Mouse (Mus musculus) right cerebral cortex, adult 2 months (tissue): ENCODE data around the gene Sort1.
A peak's percentile ranks its signal among the peaks of the same experiment; 100 is the strongest.

ENCODE experiments used
- DNase-seq, 2 experiments: peaks; one replicate each; pipeline ENCODE4 v3.0.0; 2021 to 2022; ENCODE audit warnings: low spot score in 2 of 2

The Sort1 gene

GRCm38 (mm10) chr3:108383485-108384354, 99.8 kb downstream of the Sort1 start, which contains the start of gene Psrc1:
Gene Psrc1 (plus strand): TSS chr3:108383839.
- peak; percentile 87 to 90 for DNase-seq

DNA sequence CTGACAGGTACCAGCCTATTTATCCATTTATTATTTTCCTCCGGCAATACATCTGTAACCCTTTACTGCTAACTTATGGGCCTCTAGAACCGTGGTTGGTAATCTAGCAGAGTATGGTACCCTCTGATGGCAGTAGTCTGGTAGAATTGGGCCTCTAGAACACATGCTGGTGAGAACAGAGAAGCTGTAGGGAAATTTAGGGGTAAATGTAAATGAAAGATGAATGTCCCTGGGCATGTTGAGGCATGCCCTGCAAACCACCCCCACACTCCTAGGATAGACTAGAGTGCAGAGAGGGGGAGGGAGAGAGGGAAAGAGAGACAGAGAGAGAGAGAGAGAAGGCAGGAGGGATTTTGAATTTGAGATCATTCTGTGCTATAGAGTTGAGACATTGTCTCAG, 100.5 kb downstream of the Sort1 start:
- no peak for DNase-seq

- peak; percentile 82 for DNase-seq
These were observed 102.3 kb downstream of the Sort1 start for GRCm38 (mm10) chr3:108386186-108386585.

GRCm38 (mm10) chr3:108389111-108389545, 105.2 kb downstream of the Sort1 start:
- DNase-seq, result peak; percentile 98 to 99

DNA sequence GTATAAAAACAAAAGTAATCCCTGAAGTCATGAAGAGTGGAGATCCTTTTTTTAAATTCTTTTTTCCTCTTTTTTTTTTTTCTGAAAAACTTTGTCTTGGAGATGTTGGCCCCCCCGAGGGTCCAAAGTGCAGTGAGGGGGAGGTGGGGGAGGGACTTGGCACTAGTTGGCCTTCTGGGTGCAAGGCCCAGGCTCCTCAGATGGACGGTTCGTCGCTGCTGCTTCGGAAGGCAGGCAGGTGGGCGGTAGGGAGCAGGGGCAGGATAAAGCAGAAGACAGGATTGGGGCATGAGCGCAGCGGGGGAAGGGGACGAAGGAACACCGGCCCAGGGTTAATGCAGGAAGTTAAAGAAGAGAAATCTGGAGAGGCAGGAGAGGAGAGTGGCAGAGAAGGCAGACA, 108.4 kb downstream of the Sort1 start:
- no peak for DNase-seq

DNA sequence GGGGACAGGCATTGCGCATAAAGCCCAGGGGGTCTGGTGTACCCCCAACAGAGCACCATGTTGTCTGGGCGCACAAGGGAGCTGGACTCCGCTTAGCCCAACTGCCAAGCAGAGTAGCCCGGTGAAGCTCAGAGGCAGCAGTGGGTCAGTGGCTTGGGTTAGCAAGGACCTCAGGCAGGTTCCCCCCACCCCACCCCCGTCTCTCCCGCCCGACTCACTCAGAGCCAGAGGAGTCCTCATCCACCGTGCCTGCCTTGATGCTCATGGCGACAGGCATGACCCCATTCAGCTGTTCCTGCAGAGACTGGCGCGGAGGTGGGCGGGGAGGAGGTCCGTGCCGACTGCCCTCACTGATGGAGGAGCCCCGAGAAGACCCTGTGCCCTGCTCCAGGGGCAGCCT, 108.9 kb downstream of the Sort1 start:
- no peak for DNase-seq

GRCm38 (mm10) chr3:108398281-108398680, 114.4 kb downstream of the Sort1 start:
- no peak for DNase-seq

- no peak for DNase-seq
These were observed 116.6 kb downstream of the Sort1 start for GRCm38 (mm10) chr3:108400442-108400841.

- peak; percentile 72 to 77 for DNase-seq
These were observed 118.0 kb downstream of the Sort1 start for GRCm38 (mm10) chr3:108401692-108402527.

DNA sequence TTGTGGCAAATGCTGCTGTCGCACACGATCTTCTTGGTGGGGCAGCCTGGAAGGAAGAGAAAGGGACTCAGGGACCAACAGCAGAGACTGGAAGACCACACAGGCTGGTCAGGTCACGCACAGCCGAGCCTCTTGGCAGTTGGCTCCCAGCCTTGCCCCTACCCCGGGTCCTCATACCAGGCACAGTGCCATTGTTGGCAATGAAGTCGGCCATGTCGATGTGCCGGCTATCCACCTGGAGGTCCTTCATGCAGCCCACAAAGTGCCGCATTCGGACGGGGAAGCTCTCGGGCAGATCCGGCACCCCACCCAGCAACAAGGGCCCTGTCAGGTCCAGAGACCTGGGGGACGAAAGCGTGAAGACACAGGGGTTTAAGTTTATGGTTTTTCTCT, 118.6 kb downstream of the Sort1 start:
- DNase-seq, result no peak

DNA sequence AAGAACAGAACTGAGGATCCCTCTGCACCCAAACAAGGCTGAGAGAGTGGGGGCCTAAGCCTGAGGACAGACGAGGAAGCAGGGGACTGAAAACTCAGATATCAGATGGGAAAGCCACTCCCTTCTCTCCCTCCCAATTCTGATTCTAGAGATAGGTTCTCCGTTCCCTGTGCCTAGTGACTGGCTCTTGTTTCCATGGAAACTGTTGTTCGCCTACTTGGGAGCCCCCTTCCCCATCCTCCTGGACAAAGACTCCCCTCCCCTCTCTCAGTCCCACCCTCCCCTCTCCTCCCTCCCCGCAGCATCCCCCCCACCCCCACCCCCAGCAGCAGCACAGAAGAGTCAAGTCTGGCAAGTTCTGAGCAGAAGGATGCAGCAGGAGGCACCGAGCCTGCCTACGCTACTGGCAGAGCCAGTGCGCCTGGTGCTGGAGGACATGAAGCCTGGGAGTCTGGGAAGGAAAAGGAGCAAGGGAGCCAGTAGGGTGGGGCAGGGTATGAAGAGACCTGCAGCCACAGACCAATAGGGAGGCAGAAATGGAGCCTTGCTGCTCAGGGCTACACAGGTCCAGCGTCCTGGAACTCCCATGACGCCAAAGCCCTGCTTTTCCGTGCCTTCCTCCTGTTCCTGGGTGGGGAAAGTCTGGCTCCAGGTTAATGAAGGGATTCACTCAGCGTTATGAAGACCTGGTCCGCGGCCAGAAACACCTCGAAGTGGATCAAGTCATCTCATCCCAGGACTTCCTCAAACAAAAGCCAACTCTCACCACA, 121.8 kb downstream of the Sort1 start:
- DNase-seq, result peak; percentile 71 to 74

- DNase-seq, result peak; percentile 70 to 74
These were observed 122.5 kb downstream of the Sort1 start for GRCm38 (mm10) chr3:108406306-108406885.

DNA sequence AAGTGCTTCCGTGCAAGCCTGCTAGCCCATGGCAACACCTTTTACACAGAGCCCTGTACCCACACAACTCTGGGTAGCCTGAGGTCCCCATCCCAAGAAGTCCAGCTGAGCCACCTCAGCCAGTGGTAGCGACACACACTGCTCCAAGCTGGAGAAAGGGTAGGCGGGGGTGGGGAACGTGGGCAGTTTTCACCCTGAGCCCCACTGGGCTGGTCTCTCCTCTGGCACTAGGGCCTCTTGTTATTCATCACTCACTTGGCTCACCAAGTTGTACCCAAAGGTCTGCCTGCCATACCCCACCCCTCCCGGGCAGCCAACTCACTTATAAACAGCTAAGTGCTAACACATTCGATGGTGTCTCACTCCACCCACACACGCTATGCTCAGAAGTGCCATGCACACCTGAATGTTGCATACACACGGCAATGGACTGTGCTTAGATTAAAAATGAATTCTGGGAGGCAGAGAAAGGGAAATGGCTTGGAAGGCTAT, 124.7 kb downstream of the Sort1 start:
- DNase-seq, result peak in 1 of 2 experiments; percentile 32

- no peak for DNase-seq
These were observed 125.9 kb downstream of the Sort1 start for GRCm38 (mm10) chr3:108409656-108410358.

DNA sequence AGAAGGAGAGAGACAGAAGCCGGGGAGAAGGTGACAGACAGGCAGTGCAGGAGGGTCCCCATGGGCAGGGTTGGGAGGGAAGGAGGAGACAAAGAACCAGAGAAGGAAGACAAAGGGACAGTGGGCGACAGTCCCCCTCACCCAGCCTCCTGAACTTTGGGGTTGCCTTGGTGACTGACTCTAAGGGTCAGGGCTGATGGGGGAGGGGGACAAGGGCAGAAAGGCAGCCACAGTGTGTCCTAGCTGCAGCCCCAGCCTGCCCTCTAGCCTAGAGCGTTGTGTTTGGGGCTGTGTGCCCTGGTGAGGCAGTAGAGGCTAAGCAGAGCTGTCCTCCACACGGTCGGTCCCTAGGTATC, 126.5 kb downstream of the Sort1 start:
- no peak for DNase-seq
